Mouse (Mus musculus): Measurements from ENCODE around the gene Gpr137.

GRCm38 (mm10) chr19:6943709-6944108, 1.4 kb upstream of the Gpr137 start:
- TF ChIP-seq CTCF (IDR thresholded peaks at IDR 0.05; ENCODE audit: borderline replicate concordance, insufficient read depth, low read depth, low read length) (no peak), POLR2A (IDR thresholded peaks at IDR 0.05; ENCODE audit: borderline replicate concordance, insufficient read depth, low read length) (no peak)

Measured in cerebellum, adult 2 months (tissue).